Mouse (Mus musculus): ENCODE measurements around the gene Micu1. TPM values are rescaled to one million over a fixed set of nuclear protein-coding genes. Genes with fewer than 3 reads are reported as not detected.
A peak's percentile ranks its signal among the peaks of the same experiment; 100 is the strongest.

Micu1 gene
- polyA plus RNA-seq, 1 experiment, result 57.5 TPM

GRCm38 (mm10) chr10:59885174-59886080 is 183.2 kb downstream of the Micu1 start:
- Histone ChIP-seq H3K4me3 (ENCODE audit: control insufficient read depth, insufficient read depth, low read length) (no peak overlapping the region), H3K27me3 (ENCODE audit: control insufficient read depth, insufficient read depth, low read length) (no peaks in the 10 kb centered on the region), H3K4me1 (replicated peaks; ENCODE audit: control insufficient read depth, insufficient read depth, low read length) (peaks cover 27% of the 10 kb centered on the region), H3K27ac (ENCODE audit: control insufficient read depth, insufficient read depth, low read length) (peak overlapping the region; percentile 1; the same call in 1 of the 2 replicates), H3K36me3 (ENCODE audit: control insufficient read depth, insufficient read depth, low read length) (no peaks in the 10 kb centered on the region)
- no peak for DNase-seq
- TF ChIP-seq POLR2A (IDR thresholded peaks at IDR 0.05; ENCODE audit: control insufficient read depth, extremely low read depth, insufficient read depth, low read length, poor library complexity), result no peak
- WGBS, result 45% methylated on average over 14 of the region's 14 CpGs

DNA sequence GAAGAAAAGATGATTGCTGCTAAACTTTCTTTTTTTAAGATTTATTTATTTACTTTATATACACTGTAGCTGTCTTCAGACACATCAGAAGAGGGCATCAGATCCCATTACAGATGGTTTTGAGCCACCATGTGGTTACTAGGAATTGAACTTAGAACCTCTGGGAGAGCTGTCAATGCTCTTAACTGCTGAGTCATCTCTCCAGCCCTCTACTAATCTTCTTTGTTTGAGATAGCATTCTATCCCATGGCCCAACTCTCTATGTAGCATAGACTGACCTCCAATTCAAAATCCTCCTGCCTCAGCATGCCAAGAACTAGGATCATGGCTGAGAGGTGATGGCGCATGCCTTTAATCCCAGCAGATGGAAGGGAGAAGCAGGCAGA is 183.8 kb downstream of the Micu1 start:
- Histone ChIP-seq H3K36me3 (ENCODE audit: control insufficient read depth, insufficient read depth, low read length) (peaks cover 3% of the 10 kb centered on the region; the same call in 1 of the 2 replicates), H3K27ac (ENCODE audit: control insufficient read depth, insufficient read depth, low read length) (no peak overlapping the region), H3K4me3 (ENCODE audit: control insufficient read depth, insufficient read depth, low read length) (no peak overlapping the region), H3K4me1 (replicated peaks; ENCODE audit: control insufficient read depth, insufficient read depth, low read length) (peaks cover 28% of the 10 kb centered on the region), H3K27me3 (ENCODE audit: control insufficient read depth, insufficient read depth, low read length) (no peaks in the 10 kb centered on the region)
- DNase-seq, result no peak
- TF ChIP-seq CTCF (IDR thresholded peaks at IDR 0.05; ENCODE audit: borderline replicate concordance, control insufficient read depth, extremely low read depth, insufficient read depth, low read length, poor library complexity), result no peak
- TF ChIP-seq POLR2A (IDR thresholded peaks at IDR 0.05; ENCODE audit: control insufficient read depth, extremely low read depth, insufficient read depth, low read length, poor library complexity), result no peak
- 98% methylated on average over 1 of the region's 1 CpGs for WGBS

GRCm38 (mm10) chr10:59887432-59887831 is 185.2 kb downstream of the Micu1 start:
- peaks cover 3% of the 10 kb centered on the region; the same call in 1 of the 2 replicates for H3K36me3 ChIP-seq (ENCODE audit: control insufficient read depth, insufficient read depth, low read length)
- WGBS, result 74% methylated on average over 5 of the region's 5 CpGs
- H3K27me3 ChIP-seq (ENCODE audit: control insufficient read depth, insufficient read depth, low read length), result no peaks in the 10 kb centered on the region
- no peak overlapping the region for H3K27ac ChIP-seq (ENCODE audit: control insufficient read depth, insufficient read depth, low read length)
- no peak for DNase-seq
- TF ChIP-seq POLR2A (IDR thresholded peaks at IDR 0.05; ENCODE audit: control insufficient read depth, extremely low read depth, insufficient read depth, low read length, poor library complexity) (no peak), CTCF (IDR thresholded peaks at IDR 0.05; ENCODE audit: borderline replicate concordance, control insufficient read depth, extremely low read depth, insufficient read depth, low read length, poor library complexity) (no peak)
- H3K4me1 ChIP-seq (replicated peaks; ENCODE audit: control insufficient read depth, insufficient read depth, low read length), result peaks cover 28% of the 10 kb centered on the region
- no peak overlapping the region for H3K4me3 ChIP-seq (ENCODE audit: control insufficient read depth, insufficient read depth, low read length)

DNA sequence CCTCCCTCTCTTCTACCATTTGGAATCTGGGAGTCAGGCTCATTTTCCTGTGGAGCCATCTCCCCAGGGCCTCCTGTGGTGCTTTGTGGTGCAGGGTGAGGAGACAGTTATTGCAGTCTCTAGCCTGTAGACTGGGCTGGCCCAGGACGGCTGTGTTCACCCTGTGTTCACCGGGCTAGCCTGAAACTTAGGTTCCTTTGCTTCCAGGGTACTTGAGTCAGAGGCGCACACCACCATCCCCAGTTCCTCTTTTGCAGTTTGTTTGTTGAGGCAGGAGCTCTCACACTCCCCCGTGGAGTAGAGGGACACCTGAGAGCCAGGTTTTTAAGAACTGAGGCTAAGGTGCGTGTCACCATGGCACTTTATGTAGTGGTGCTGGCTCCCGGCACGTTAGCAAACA is 187.1 kb downstream of the Micu1 start:
- no peak for DNase-seq
- WGBS, result 54% methylated on average over 7 of the region's 7 CpGs
- Histone ChIP-seq H3K4me3 (ENCODE audit: control insufficient read depth, insufficient read depth, low read length) (no peak overlapping the region), H3K27me3 (ENCODE audit: control insufficient read depth, insufficient read depth, low read length) (no peaks in the 10 kb centered on the region), H3K36me3 (ENCODE audit: control insufficient read depth, insufficient read depth, low read length) (peaks cover 3% of the 10 kb centered on the region; the same call in 1 of the 2 replicates), H3K4me1 (replicated peaks; ENCODE audit: control insufficient read depth, insufficient read depth, low read length) (peaks cover 28% of the 10 kb centered on the region), H3K27ac (ENCODE audit: control insufficient read depth, insufficient read depth, low read length) (no peak overlapping the region)
- TF ChIP-seq POLR2A (IDR thresholded peaks at IDR 0.05; ENCODE audit: control insufficient read depth, extremely low read depth, insufficient read depth, low read length, poor library complexity) (no peak), CTCF (IDR thresholded peaks at IDR 0.05; ENCODE audit: borderline replicate concordance, control insufficient read depth, extremely low read depth, insufficient read depth, low read length, poor library complexity) (no peak)

- H3K27me3 ChIP-seq (ENCODE audit: control insufficient read depth, insufficient read depth, low read length), result no peaks in the 10 kb centered on the region
- no peak for TF ChIP-seq CTCF (IDR thresholded peaks at IDR 0.05; ENCODE audit: borderline replicate concordance, control insufficient read depth, extremely low read depth, insufficient read depth, low read length, poor library complexity)
- no peak for TF ChIP-seq POLR2A (IDR thresholded peaks at IDR 0.05; ENCODE audit: control insufficient read depth, extremely low read depth, insufficient read depth, low read length, poor library complexity)
- DNase-seq, result no peak
- H3K27ac ChIP-seq (ENCODE audit: control insufficient read depth, insufficient read depth, low read length), result no peak overlapping the region
- peaks cover 25% of the 10 kb centered on the region for H3K4me1 ChIP-seq (replicated peaks; ENCODE audit: control insufficient read depth, insufficient read depth, low read length)
- 49% methylated on average over 15 of the region's 15 CpGs for WGBS
- no peak overlapping the region for H3K4me3 ChIP-seq (ENCODE audit: control insufficient read depth, insufficient read depth, low read length)
- peaks cover 3% of the 10 kb centered on the region; the same call in 1 of the 2 replicates for H3K36me3 ChIP-seq (ENCODE audit: control insufficient read depth, insufficient read depth, low read length)
Observed at GRCm38 (mm10) chr10:59889953-59890751, 187.9 kb downstream of the Micu1 start.

DNA sequence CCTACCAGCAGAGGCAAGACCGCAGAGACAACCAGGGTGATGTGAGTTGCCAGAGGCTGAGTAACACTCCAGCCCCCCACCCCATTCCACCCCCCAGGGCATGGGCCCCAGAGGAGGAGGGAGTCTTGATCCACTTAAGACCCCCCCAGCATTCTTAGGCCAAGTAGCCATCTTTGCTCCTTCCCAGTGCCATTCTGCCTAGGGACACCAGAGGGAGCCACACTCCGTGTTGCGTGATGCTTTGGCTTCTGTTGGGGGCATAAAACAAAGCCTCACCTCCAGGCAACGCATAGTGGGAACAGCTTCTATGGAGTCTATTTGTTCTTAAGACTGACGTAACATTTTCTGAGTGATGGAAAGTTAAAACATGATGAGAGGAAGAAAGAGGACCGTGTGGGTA is 190.7 kb downstream of the Micu1 start:
- H3K27me3 ChIP-seq (ENCODE audit: control insufficient read depth, insufficient read depth, low read length), result no peaks in the 10 kb centered on the region
- H3K4me3 ChIP-seq (ENCODE audit: control insufficient read depth, insufficient read depth, low read length), result no peak overlapping the region
- TF ChIP-seq POLR2A (IDR thresholded peaks at IDR 0.05; ENCODE audit: control insufficient read depth, extremely low read depth, insufficient read depth, low read length, poor library complexity), result no peak
- TF ChIP-seq CTCF (IDR thresholded peaks at IDR 0.05; ENCODE audit: borderline replicate concordance, control insufficient read depth, extremely low read depth, insufficient read depth, low read length, poor library complexity), result peak; percentile 94; the same call in 1 of the 2 replicates
- no peak overlapping the region for H3K27ac ChIP-seq (ENCODE audit: control insufficient read depth, insufficient read depth, low read length)
- H3K4me1 ChIP-seq (replicated peaks; ENCODE audit: control insufficient read depth, insufficient read depth, low read length), result peaks cover 46% of the 10 kb centered on the region
- DNase-seq, result peak; percentile 82
- peaks cover 3% of the 10 kb centered on the region; the same call in 1 of the 2 replicates for H3K36me3 ChIP-seq (ENCODE audit: control insufficient read depth, insufficient read depth, low read length)
- WGBS, result 56% methylated on average over 6 of the region's 6 CpGs

Measured in thymus, adult 2 months (tissue).